Comparison of ENCODE assay signal across 12 mouse cellular contexts in genomic region chr11:94916477-94916876, GRCm38 (mm10). TPM values are rescaled to one million over a fixed set of nuclear protein-coding genes. Genes with fewer than 3 reads are reported as not detected.
DNase-seq lines count a peak whose midpoint lies in the region; ATAC-seq and TF ChIP-seq lines count a peak whose summit lies in the region.
"Had no signal": no experiment of that assay in that cellular context is flagged by ENCODE, and none has a peak within 500 bp of the region (broad histone marks: within the 10 kb centered on the region; RNA-seq: fewer than 3 reads in every experiment).

No protein-coding gene starts in this region.

- 0 out of 2 replicates have a peak, but pooled peaks have one; percentile 57 for ATAC-seq in heart, embryonic 12.5 days (ENCODE audit: insufficient number of reproducible peaks, low FRiP score)
- peak; percentile 86 for ATAC-seq in lung, embryonic 14.5 days (ENCODE audit: insufficient read depth)
- no peak for ATAC-seq in granulocyte monocyte progenitor cell, adult 5-6 weeks (replicated peaks; ENCODE audit: poor library complexity, severe bottlenecking)

- H3K9ac ChIP-seq in heart, embryonic 12.5 days = no peak overlapping the region
- H3K9ac ChIP-seq in lung, embryonic 14.5 days = no peak overlapping the region

- 21% methylated on average over 4 of the region's 4 CpGs for WGBS in heart, embryonic 12.5 days
- 15% methylated on average over 4 of the region's 4 CpGs for WGBS in lung, embryonic 14.5 days

- peak overlapping the region; percentile 9; the same call in 1 of the 2 replicates for H3K4me2 ChIP-seq in heart, embryonic 12.5 days
- H3K4me2 ChIP-seq in lung, embryonic 14.5 days = peak overlapping the region; percentile 36; the same call in 1 of the 2 replicates

- H3K27ac ChIP-seq in heart, embryonic 12.5 days (ENCODE audit: poor library complexity, severe bottlenecking) = peak overlapping the region; percentile 64
- peak overlapping the region; percentile 67 for H3K27ac ChIP-seq in lung, embryonic 14.5 days (ENCODE audit: low read depth)

- H3K9me3 ChIP-seq in heart, embryonic 12.5 days (replicated peaks) = no peaks in the 10 kb centered on the region
- no peaks in the 10 kb centered on the region for H3K9me3 ChIP-seq in lung, embryonic 14.5 days (ENCODE audit: low read depth, low read length)

- no peak for TF ChIP-seq CTCF in lung, embryonic 14.5 days (IDR thresholded peaks at IDR 0.05; ENCODE audit: low read depth)

- no peak overlapping the region for H3K4me3 ChIP-seq in heart, embryonic 12.5 days
- H3K4me3 ChIP-seq in lung, embryonic 14.5 days (ENCODE audit: low read depth, low read length) = no peak overlapping the region

- no peaks in the 10 kb centered on the region for H3K36me3 ChIP-seq in heart, embryonic 12.5 days
- no peaks in the 10 kb centered on the region for H3K36me3 ChIP-seq in lung, embryonic 14.5 days (ENCODE audit: insufficient read depth)

- peaks cover 21% of the 10 kb centered on the region for H3K4me1 ChIP-seq in heart, embryonic 12.5 days (replicated peaks)
- peaks cover 19% of the 10 kb centered on the region for H3K4me1 ChIP-seq in lung, embryonic 14.5 days (ENCODE audit: insufficient read depth)

- peak; percentile 26 for DNase-seq in adrenal gland, adult 2 months
- DNase-seq in adrenal gland, adult 18-20 months (ENCODE audit: low spot score in 2 of 2) = no peak
- peak; percentile 90 for DNase-seq in 3134 (ENCODE audit: extremely low read depth, insufficient read length, low spot score)
- peak; percentile 86 for DNase-seq in lung, embryonic 14.5 days
- DNase-seq in liver = no peak
- no peak for DNase-seq in frontal cortex, adult 2 months (ENCODE audit: extremely low spot score in 1 of 2, low spot score in 1 of 2)
- DNase-seq: cerebellum, postnatal 14 days; kidney, adult 8-10 months; right cerebral cortex, postnatal 25 days had no signal

- 0 out of 2 replicates have a peak, but pooled peaks cover 3% of the 10 kb centered on the region for H3K27me3 ChIP-seq in heart, embryonic 12.5 days (replicated peaks)
- no peaks in the 10 kb centered on the region for H3K27me3 ChIP-seq in lung, embryonic 14.5 days (ENCODE audit: insufficient read depth, low read length)

RNA-seq across cellular contexts. Expression of gene Col1a1, which starts 19.5 kb away (rescaled TPM):
- 10 to 100 TPM; 34.5 to 82.8 TPM for total RNA-seq in adrenal gland, adult 2 months (2021)
- 40.1 and 42.9 TPM in 2 replicates for polyA plus RNA-seq in adrenal gland, adult 2 months (2012; rRNA removed)
- total RNA-seq in adrenal gland, adult 18-20 months (2021) = 10 to 100 TPM; 20.4 to 40.2 TPM
- 404 and 446 TPM in 2 replicates for polyA plus RNA-seq in heart, embryonic 12.5 days (2016; fragmentation: Nextera tagmentation; extraction: Ambion mirVana)
- 1,035 and 1,062 TPM in 2 replicates for polyA plus RNA-seq in lung, embryonic 14.5 days (2014; fragmentation: Nextera tagmentation; extraction: Ambion mirVana)
- 6.9 and 8.7 TPM in 2 replicates for polyA plus RNA-seq in frontal cortex, adult 2 months (2012; rRNA removed)
- total RNA-seq in granulocyte monocyte progenitor cell, adult 5-6 weeks (2014; fragmentation: Nextera tagmentation) = not detected in 2 replicates
- total RNA-seq in granulocyte monocyte progenitor cell, adult 5-6 weeks (2017) = not detected in 2 replicates

RNA-seq across cellular contexts. Expression of gene Hils1, which starts 50.9 kb away (rescaled TPM):
- not detected for total RNA-seq in adrenal gland, adult 2 months (2021)
- not detected in 2 replicates for polyA plus RNA-seq in adrenal gland, adult 2 months (2012; rRNA removed)
- total RNA-seq in adrenal gland, adult 18-20 months (2021) = not detected
- polyA plus RNA-seq in heart, embryonic 12.5 days (2016; fragmentation: Nextera tagmentation; extraction: Ambion mirVana) = 0.30 TPM in 1 of 2 replicates, not detected in the other
- polyA plus RNA-seq in lung, embryonic 14.5 days (2014; fragmentation: Nextera tagmentation; extraction: Ambion mirVana) = not detected in 2 replicates
- polyA plus RNA-seq in frontal cortex, adult 2 months (2012; rRNA removed) = not detected in 2 replicates
- not detected in 2 replicates for total RNA-seq in granulocyte monocyte progenitor cell, adult 5-6 weeks (2014; fragmentation: Nextera tagmentation)
- total RNA-seq in granulocyte monocyte progenitor cell, adult 5-6 weeks (2017) = not detected in 2 replicates
- polyA plus RNA-seq: limb, embryonic 11.5 days had no signal

RNA-seq across cellular contexts. Expression of gene Sgca, which starts 59.6 kb away (rescaled TPM):
- not detected for total RNA-seq in adrenal gland, adult 2 months (2021)
- polyA plus RNA-seq in adrenal gland, adult 2 months (2012; rRNA removed) = 0.79 and 0.95 TPM in 2 replicates
- under 1 TPM in 1 of 2 experiments, not detected in 1; 0.80 TPM for total RNA-seq in adrenal gland, adult 18-20 months (2021)
- 20.6 and 26.6 TPM in 2 replicates for polyA plus RNA-seq in heart, embryonic 12.5 days (2016; fragmentation: Nextera tagmentation; extraction: Ambion mirVana)
- polyA plus RNA-seq in lung, embryonic 14.5 days (2014; fragmentation: Nextera tagmentation; extraction: Ambion mirVana) = 0.35 TPM in 1 of 2 replicates, not detected in the other
- polyA plus RNA-seq in frontal cortex, adult 2 months (2012; rRNA removed) = 1.1 and 1.4 TPM in 2 replicates
- total RNA-seq in granulocyte monocyte progenitor cell, adult 5-6 weeks (2014; fragmentation: Nextera tagmentation) = not detected in 2 replicates
- not detected in 2 replicates for total RNA-seq in granulocyte monocyte progenitor cell, adult 5-6 weeks (2017)

Comparison
In these comparisons a context has a peak if more than half of its experiments do, and no peak if none do; other contexts are left out.
1. DNase-seq: peak in adrenal gland, adult 2 months (single experiment), 3134 (single experiment) and lung, embryonic 14.5 days (single experiment); none in adrenal gland, adult 18-20 months (0 of 2), liver (single experiment) and frontal cortex, adult 2 months (0 of 2).